Mouse (Mus musculus): ENCODE results near the gene Tbcel. TPM values are rescaled to one million over a fixed set of nuclear protein-coding genes. Genes with fewer than 3 reads are reported as not detected.

The Tbcel gene
- total RNA-seq, 2 experiments from 2014 or later, result 50.5 to 55.9 TPM

GRCm38 (mm10) chr9:42458741-42459515 lies 48.7 kb downstream of the Tbcel start:
- intact Hi-C loops (cut with DNase I), result no loop called here
- DNase-seq (ENCODE audit: low spot score in 2 of 2), result no peak

- DNase-seq (ENCODE audit: low spot score in 2 of 2), result peak in 1 of 2 experiments; percentile 1
- intact Hi-C loops (cut with DNase I), result no loop called here
Observed at GRCm38 (mm10) chr9:42457501-42457900, 50.1 kb downstream of the Tbcel start.

- no peak for DNase-seq (ENCODE audit: low spot score in 2 of 2)
- intact Hi-C loops (cut with DNase I), result no loop called here
Observed at GRCm38 (mm10) chr9:42454364-42454763, 53.2 kb downstream of the Tbcel start.

- intact Hi-C loops (cut with DNase I), result no loop called here
- DNase-seq (ENCODE audit: low spot score in 2 of 2), result no peak
Observed at GRCm38 (mm10) chr9:42449043-42449442, 58.6 kb downstream of the Tbcel start.

GRCm38 (mm10) chr9:42442100-42442499 lies 65.5 kb downstream of the Tbcel start:
- intact Hi-C loops (cut with DNase I), result no loop called here
- DNase-seq (ENCODE audit: low spot score in 2 of 2), result no peak

GRCm38 (mm10) chr9:42441234-42441633 lies 66.4 kb downstream of the Tbcel start:
- DNase-seq (ENCODE audit: low spot score in 2 of 2), result no peak
- intact Hi-C loops (cut with DNase I), result no loop called here

GRCm38 (mm10) chr9:42439446-42439845 lies 68.2 kb downstream of the Tbcel start:
- DNase-seq (ENCODE audit: low spot score in 2 of 2), result no peak
- intact Hi-C loops (cut with DNase I), result no loop called here

- intact Hi-C loops (cut with DNase I), result no loop called here
- DNase-seq (ENCODE audit: low spot score in 2 of 2), result no peak
Observed at GRCm38 (mm10) chr9:42432155-42432554, 75.5 kb downstream of the Tbcel start.

GRCm38 (mm10) chr9:42431606-42432005 lies 76.0 kb downstream of the Tbcel start:
- intact Hi-C loops (cut with DNase I), result no loop called here
- no peak for DNase-seq (ENCODE audit: low spot score in 2 of 2)

GRCm38 (mm10) chr9:42428060-42428924 lies 79.3 kb downstream of the Tbcel start:
- intact Hi-C loops (cut with DNase I), result no loop called here
- DNase-seq (ENCODE audit: low spot score in 2 of 2), result no peak

- intact Hi-C loops (cut with DNase I), result no loop called here
- no peak for DNase-seq (ENCODE audit: low spot score in 2 of 2)
Observed at GRCm38 (mm10) chr9:42426661-42427358, 80.8 kb downstream of the Tbcel start.

GRCm38 (mm10) chr9:42423649-42424048 lies 84.0 kb downstream of the Tbcel start:
- DNase-seq (ENCODE audit: low spot score in 2 of 2), result no peak
- intact Hi-C loops (cut with DNase I), result no loop called here

- intact Hi-C loops (cut with DNase I), result no loop called here
- no peak for DNase-seq (ENCODE audit: low spot score in 2 of 2)
Observed at GRCm38 (mm10) chr9:42419687-42420086, 87.9 kb downstream of the Tbcel start.

- DNase-seq (ENCODE audit: low spot score in 2 of 2), result no peak
- intact Hi-C loops (cut with DNase I), result no loop called here
Observed at GRCm38 (mm10) chr9:42418786-42419185, 88.8 kb downstream of the Tbcel start.

- intact Hi-C loops (cut with DNase I), result no loop called here
- DNase-seq (ENCODE audit: low spot score in 2 of 2), result no peak
Observed at GRCm38 (mm10) chr9:42417352-42417952, 90.2 kb downstream of the Tbcel start.

GRCm38 (mm10) chr9:42415184-42415583 lies 92.4 kb downstream of the Tbcel start:
- DNase-seq (ENCODE audit: low spot score in 2 of 2), result no peak
- intact Hi-C loops (cut with DNase I), result no loop called here

GRCm38 (mm10) chr9:42413345-42413744 lies 94.3 kb downstream of the Tbcel start:
- DNase-seq (ENCODE audit: low spot score in 2 of 2), result no peak
- intact Hi-C loops (cut with DNase I), result no loop called here

GRCm38 (mm10) chr9:42411296-42411695 lies 96.3 kb downstream of the Tbcel start:
- intact Hi-C loops (cut with DNase I), result no loop called here
- no peak for DNase-seq (ENCODE audit: low spot score in 2 of 2)

- intact Hi-C loops (cut with DNase I), result no loop called here
- DNase-seq (ENCODE audit: low spot score in 2 of 2), result peak; percentile 34 to 60
Observed at GRCm38 (mm10) chr9:42405736-42406135, 101.9 kb downstream of the Tbcel start.

- intact Hi-C loops (cut with DNase I), result no loop called here
- no peak for DNase-seq (ENCODE audit: low spot score in 2 of 2)
Observed at GRCm38 (mm10) chr9:42401486-42401885, 106.1 kb downstream of the Tbcel start.
